Mouse (Mus musculus) MN1 (cell line): ENCODE data around the gene Anapc11.
A peak's percentile ranks its signal among the peaks of the same experiment; 100 is the strongest.

Source experiments
- DNase-seq: peaks from one replicate; pipeline ENCODE4 v3.0.0-alpha.2; 2016; ENCODE audit warnings: low spot score

The Anapc11 gene

DNA sequence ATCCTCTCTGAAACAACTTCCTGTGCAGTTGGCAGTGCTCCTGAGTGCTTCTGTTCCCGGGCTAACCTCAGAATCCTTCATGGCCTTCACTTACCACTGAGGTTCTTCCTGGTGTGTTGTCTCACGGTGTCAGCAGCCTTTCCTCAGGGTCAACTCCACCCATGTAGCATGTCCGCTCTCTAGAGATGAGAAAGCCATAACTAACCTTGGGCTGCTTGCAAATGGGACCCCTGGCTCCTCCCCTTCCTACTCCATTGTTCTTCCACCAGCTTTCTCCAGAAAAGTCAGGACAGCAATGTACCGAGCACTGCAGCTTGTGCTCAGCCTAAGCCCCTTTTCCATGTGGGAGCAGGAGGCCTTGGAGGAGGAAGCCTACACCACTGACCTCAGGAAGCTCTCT lies 8.5 kb downstream of the Anapc11 start:
- DNase-seq: no peak

DNA sequence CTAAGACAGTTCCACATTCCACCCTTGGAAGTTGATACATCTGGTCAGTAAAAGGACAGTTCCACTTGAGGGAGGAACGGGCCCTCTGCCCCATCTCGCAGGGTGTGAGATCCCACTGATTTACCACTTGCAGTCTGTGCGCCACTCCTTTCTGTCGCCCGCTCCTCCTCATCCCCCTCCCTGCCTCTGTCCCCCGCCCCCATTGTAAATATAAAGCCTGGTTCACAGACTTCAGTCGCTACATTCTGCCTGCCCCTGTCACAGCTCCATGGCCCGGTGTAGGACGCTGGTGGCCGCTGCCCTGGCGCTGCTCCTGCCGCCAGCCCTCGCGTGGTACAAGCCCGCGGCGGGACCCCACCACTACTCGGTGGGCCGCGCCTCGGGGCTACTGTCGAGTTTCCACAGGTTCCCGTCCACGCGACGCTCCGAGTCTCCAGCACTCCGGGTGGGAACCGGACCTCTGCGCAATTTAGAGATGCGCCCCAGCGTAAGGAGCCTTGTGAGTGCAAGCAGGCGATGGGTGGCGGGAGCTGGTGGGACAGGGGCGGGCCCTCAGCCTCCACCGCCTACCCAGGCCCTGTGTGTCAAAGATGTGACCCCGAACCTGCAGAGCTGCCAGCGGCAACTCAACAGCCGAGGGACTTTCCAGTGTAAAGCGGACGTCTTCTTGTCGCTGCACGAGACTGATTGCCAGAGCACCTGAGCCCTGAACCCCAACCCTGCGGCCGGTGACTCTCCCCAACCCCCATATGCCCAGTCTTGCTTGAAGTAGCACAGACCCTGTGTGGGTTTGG lies 10.2 kb downstream of the Anapc11 start, which contains the start of gene Npb:
Gene Npb (plus strand): TSS at position 237 of the 794 bp plus-strand sequence.
- DNase-seq: no peak

DNA sequence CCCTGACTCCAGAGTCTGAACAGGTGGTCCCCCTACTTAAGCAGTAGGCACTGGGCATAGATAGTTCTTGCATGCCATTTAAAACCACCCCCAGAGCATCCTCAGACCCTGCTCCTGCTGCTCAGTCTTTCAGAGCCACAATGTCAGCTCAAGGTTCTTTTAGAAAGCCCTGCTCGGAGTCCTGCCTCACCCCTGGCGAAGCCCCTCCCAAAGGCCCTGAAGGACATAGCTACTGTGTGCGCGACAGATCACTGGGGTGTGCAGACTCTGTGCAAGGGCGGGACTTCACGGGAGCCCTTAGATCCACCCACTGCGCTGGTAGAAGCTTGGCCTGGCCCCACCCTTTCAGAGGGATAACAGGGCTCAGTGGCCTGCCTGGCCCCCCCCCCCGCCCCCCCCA lies 11.0 kb downstream of the Anapc11 start:
- no peak for DNase-seq

DNA sequence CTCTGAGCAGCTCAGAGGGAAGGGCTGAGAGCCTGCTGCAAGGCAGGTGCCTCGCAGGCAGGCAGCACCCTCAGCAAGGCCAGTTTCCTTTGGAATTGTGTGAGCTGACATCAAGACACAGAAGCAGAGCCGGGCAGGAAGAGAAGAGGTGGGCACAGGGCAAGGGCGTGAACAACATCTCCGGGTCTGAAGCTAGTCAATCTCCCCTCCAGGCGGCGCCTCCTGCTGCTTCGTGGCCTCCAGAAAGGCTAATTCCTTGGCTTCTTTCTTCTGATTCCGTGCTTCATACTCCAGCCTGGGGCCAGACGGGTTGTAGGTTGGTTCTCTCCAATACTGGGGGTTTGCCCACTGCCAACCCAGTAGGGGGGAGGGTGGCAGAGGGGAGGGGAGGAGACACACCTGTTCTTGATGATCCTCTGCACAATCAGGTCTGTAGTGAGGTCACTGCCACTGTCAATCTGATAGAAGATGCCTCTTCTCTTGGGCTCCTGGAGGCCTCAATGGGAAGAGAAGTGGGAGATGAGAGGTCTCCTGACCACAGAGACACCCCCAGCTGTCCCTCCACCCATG lies 12.3 kb downstream of the Anapc11 start:
- DNase-seq: no peak

DNA sequence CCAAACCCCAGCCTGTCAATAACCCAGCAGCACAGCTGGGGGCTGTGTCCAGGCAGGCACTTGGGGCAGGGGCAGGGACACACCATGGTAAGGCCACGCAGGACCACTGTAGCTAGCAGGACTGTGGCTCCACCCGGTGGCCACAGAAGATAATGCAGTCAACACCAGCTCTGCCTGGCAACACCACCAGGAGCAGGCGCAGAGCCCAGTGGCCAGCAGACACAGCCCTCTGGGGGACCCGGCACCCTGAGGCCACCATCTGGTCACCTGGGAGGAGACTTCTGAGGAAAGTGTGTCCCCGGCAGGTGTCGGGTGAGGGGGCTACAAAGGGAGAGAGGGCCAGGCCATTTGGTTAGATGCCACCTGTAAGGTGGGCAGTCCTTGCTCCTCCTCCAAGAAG lies 14.5 kb downstream of the Anapc11 start:
- DNase-seq: peak; percentile 68

DNA sequence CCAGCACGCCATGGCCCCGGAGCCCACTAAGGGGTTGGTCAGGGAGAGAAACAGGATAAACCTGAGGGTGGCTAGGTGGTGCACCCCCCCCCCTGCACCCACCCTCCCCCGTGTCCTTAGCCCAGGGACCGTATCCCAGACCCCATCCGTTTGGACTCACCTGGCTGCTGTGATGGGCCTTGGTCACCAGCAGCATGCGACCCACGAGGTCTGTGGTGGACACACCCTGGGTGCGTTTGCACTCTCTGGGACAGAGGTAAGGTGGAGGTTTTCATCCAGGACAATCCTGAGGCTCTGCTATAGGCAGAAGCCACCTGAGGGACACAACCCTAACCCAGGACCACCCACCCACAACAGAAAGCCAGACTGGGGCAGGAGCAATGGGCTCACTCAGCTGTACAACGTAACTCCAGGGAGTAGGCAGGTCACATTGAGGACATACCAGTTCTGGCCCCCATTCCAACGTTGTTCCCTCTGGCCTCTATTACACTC lies 15.3 kb downstream of the Anapc11 start:
- no peak for DNase-seq

DNA sequence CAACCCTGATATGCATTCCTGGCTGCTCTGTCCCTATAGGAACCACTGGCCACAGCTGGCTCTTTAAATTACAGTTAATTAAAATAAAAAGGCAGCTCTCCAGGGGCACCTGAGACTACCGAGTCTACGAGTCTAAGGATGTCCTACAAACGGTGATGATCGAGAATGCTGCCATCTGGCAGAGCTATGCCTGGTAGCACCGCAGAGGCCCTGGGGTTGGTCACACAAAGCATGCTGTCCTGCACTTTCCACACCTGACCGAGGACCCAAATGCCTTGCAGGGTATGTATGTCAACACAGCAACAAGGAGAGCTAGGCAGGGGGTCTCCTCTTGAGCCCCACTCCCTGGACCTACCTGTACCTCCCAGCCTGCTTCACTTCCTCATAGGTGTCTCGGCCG lies 15.8 kb downstream of the Anapc11 start:
- DNase-seq: no peak

DNA sequence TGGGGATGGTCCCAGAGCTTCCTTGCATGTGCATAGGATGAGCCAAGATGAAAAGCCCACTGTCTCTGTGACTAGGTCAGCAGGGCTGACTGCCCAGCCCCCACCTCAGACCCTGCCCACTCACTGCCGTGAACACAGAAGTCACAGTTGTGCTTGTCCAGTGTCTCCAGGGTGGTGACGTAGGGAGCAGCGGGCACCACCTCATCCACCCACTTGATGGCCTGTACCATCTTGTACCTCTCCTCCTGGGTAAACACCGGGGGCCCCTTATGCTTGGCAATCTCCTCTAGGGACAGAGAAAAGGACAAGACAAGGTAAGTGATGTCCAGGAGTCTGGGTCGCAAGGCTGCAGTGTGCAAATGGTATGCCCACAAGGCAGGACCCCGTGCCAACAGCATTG lies 16.9 kb downstream of the Anapc11 start:
- no peak for DNase-seq

DNA sequence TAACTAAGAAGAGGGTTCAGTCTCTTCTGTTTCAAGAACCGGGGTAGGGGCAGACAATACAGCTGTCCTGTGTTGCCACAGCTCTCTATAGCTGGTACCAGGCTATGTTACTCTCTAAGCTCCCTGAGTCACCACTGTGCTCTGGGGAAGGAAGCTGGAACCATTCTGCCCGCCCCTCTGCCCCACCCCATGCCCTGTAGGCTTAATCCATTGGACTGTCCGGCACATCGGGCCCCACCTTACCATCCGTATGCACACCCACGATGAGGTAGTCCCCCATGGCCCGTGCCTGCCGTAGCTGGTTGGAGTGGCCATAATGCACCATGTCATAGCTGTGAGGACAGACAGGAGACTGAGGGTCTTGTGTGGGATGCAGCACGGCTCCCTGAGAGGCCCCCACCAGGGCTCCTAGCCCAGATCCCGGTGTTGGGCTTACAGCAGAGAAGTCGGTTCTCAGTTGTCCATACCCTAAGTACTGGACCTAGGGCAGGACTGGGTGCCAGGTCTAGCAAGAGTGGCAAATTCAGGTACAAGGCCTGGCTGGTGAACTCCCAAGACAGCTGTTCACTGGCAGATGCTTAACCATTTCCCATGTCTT lies 17.5 kb downstream of the Anapc11 start:
- DNase-seq: peak; percentile 48

DNA sequence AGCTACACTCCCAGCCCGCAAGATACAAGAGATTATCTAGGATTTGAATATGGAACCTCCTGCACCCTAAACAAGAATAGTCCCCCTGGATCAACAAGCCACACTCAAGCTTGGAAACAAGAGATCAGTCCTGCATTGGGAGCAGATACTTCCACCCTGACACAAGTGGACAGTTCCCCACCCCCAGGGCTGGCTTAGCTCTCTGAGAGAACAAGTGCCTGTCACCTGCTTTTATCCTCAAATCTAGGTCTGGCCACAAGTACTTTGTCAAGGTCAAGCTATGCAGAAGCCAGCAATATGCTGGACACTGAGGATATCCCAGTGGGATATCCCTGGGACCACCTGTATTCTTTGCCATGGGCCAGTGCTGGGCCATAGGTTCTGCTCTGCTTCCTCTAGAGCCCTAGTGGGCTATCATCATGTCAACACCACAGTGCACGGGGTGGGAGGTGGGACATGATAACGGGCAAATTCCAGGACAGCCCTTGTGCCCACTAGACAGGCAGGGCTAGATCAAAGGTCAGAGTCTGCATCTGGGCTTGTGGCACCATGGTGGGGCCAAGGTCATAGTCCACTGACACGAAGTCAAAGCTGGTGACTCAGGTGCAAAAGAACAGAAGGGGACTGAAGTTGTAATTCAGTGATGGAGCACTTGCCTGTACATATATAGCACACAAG lies 18.5 kb downstream of the Anapc11 start:
- DNase-seq: no peak

DNA sequence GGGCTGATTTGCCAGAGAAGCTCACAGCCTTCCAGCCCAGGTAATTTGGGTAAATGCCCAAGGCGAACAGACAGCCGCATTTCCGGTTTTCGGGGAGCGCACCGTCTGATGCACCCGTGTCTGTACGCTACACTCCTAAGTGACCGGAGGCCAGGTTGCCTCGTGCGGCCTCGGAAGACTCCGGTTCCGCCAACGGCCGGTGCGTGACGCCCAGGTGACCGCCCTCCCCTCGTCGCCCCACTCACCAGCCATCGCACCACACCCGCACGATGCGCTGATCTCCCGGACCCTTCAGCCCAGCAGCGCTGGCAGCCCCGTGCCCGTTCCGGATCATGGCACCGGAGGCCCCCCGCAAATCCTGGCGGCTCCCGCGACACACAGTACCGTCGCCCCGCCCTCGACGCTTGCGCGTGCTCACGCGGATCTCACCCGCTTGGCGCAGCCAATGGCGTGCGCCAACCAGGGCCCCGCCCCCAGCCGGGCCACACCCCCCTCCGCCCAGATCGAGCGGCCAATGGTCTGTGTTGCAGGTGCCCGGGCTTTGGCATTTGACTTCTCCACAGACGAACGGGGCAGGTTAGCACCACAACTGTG lies 19.4 kb downstream of the Anapc11 start, which contains the start of gene Pcyt2:
Gene Pcyt2 (minus strand): TSS at position 418 of the 594 bp plus-strand sequence.
- DNase-seq: peak; percentile 94

DNA sequence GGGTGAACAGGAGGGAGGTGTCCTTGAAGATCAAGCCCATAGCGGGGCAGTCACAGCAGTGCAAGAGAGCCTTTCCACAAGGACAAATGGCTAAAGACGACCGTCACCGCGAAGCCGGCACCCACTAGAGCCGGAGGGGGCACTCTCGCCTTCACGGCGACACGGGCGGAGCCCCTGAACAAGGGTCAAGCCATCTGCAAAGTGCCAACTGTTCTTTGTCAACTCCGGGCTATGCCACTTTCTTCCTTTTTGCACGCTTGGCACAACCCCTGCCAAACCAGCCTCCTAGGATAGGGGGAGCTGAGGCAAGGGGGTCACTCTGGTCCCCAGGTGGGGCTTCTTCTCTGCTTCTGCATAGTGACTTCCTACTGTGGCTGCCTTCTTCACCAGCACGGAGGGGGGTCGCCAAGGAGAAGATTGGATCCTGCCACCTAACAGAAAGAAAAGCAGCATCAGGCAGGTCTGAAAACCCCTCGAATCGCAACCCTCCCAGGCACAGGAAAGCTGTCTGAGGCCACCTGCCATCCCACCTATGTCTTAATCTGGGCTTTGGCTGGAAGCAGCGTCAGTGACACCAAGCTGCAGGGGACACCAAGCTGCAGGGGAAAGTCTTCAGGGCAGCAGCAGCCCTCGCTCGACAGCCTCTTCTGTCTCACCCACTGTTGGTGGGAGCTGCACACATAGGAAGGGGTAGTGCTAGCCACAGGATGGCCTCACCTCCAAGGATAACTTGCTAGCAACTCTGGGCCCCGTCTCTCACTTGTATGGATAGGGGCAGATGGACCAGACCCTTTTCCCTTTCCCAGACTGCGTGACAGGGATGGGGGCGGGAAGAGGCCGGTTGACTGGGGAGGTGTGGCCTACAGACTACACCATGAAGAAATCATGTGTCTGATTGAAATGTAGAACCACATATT lies 20.7 kb downstream of the Anapc11 start:
- DNase-seq: no peak

DNA sequence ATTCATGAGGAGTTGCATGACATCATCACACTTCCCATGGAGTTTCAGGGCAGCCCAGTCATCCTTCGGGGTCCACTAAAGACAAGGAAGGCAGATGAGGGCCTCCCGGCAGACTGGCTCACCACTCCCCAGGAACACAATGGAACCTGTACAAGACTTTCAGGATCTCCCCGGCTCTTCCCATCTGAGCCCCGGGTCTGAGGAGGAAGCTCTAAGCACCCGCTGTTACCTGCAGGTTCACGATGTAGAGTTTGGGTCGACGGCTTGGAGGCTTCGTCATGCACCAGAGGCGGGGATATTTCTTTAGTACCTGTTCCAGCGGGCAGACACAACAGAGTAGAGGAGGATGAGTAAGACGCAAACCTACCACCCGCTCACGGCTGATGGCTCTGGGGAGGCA lies 22.0 kb downstream of the Anapc11 start:
- DNase-seq: no peak

DNA sequence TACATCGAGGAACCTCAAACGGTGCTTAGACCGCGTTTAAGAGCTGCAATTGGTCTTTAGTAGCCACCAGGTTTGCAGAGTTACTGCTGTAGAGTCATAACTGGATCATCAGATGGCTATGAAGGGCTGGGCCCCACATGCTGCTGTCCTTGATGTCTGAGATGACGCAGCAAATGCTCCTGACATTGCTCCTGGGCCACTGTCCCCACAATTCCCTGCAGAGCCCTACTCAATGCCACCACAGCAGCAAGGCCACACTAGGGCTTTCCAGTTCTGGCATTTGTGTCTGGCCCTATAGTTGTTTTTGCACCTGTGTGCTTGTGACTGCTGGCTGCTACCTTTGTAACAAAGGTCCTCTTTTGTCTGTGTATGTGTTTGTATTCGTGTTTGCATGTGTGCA lies 24.6 kb downstream of the Anapc11 start:
- DNase-seq: no peak

DNA sequence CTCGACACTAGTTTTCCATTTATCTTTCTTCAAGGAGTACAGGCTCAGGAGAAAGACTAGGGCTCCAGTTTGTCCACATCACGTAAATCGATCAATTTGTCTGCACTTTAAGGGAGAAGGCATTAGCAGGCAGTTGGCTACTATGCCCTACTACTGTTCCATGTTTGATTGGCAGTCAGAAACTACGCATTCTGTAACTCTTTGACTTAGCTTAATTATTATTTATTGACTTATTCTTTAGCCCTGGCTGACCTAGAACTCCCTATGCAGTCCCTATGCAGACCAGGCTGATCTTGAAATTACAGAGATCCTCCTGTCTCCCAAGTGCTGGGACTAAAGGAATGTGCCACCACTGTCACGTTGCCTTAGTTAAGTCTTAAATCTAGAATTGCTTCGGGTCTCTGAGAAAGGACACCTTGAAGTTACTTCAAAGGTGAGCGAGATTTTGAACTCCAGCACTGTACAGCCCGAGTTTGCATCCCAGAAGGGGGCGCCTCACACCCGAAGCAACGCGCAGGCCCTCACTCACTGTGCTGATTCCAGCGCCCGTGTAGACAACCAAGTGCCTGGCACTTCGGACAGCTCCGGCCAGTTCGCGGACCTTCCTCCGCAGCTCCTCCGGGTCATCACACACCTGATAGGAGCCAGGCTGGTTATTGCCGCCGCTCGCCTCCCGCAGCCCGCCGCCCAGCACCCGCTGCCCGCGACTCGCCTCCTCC lies 25.9 kb downstream of the Anapc11 start:
- peak; percentile 77 for DNase-seq

DNA sequence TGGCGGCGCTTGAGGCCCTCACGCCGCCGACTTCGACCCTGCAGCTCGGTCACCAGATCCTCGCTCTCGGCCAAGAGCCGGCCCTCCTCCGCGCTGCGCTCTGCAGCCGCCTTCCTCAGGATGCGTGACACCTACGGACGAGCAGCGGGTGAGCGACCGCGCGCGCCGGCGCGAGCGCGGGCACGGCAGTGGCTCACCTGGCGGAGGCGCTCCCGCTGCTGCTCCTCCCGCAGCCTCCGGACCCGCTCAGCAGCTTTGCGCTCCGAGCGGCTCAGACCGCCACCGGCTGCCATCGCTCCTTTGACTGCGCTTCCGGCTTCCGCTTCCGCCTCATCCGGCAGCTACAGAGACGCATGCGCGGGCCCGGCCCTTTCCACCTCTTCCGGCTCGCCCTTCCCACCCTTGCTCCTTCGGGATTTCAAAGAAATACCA lies 26.5 kb downstream of the Anapc11 start:
- DNase-seq: peak; percentile 89

DNA sequence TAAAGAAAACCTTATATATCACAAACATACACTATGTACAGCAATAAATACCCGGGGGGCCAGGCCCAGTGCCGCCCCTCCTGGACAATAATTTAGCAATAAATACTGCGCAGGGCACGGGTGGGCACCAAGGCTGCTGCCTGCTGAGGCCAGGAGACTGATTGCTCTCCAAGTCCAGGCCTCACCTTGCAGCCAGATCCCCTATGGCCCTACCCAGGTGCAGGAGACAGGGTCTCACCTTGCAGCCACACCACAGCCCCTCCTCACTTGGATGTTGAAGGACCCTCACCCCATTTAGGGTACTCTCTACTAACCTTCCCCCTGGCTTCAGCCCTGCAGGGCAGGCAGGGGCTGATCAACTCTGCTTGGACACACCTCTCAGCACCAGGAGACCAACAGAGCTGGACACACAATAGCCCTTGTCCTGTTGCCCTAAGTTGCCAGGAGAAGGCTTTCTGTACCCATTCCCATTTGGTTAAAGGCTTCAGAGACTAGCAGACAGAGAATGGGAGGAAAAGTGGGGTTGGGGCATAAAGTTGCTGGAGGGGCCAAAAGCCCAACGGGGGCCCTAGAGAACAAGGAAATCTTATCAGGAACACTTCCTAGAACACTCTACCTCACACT lies 27.0 kb downstream of the Anapc11 start, which contains the start of gene Sirt7:
Gene Sirt7 (minus strand): TSS at position 89 of the 624 bp plus-strand sequence.
- no peak for DNase-seq

DNA sequence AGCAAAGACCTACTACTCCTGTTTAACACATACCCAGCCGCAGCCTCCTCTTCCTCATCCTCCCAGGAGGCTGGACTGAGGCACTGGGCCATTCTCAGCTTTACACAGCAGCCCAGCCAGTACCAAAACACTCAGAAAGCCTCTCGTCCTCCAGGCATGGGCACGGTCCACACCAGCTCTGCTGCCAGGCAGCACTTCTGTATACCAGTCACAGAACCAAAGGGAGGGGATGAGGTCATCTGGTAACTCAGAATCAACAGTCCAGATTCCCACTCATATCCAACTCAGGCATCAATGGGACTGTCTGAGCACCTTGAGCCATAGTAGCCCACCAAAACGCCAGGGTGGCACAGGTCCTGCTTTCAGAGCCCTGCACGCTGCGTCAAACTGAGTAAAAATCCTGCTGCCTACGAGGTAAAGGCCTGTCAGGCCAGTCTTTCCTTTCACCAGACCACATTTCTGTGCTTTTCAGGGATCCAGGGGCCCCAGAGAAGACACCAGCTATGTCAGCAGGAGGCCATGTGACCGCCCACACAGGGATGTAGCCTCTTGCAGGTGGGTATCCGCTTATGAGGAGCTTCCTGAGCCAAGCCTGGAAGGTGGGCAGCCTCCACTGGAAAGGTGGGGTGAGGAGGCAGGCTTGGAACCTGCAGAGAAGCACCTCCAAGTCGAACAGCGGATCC lies 28.7 kb downstream of the Anapc11 start:
- DNase-seq: peak; percentile 33
